Mouse (Mus musculus) neural tube, embryonic 11.5 days (tissue): ENCODE results near the gene Mri1. TPM values are rescaled to one million over a fixed set of nuclear protein-coding genes. Genes with fewer than 3 reads are reported as not detected.
"Not testable (repeated sequence)": the region's sequence is repeated elsewhere in the genome, so short reads cannot be mapped to it uniquely, and the experiment has no call there.

Source experiments
- ATAC-seq: fragments of 200-750 bp; cut with Nextera tagmentation; 2 replicates; pipeline ENCODE4 v1.8.0; 2017; ENCODE audit warnings: moderate number of reproducible peaks, mild to moderate bottlenecking, moderate TSS enrichment, moderate library complexity; ENCODE audit not compliant: insufficient read depth, low FRiP score, low TSS enrichment
- DNase-seq: peaks from one replicate; pipeline ENCODE4 v3.0.0-alpha.2; 2015; ENCODE audit warnings: low spot score
- H3K27ac ChIP-seq: fragments of 300-500 bp; sonication (generic); 2 replicates; pipeline ENCODE4 v1.5.1; 2014; ENCODE audit warnings: low read depth, mild to moderate bottlenecking, low read length
- H3K27me3 ChIP-seq: fragments of 300-500 bp; sonication (generic); 2 replicates; pipeline ENCODE4 v1.6.1; 2014; ENCODE audit warnings: mild to moderate bottlenecking, low read length, mixed read lengths; ENCODE audit not compliant: control insufficient read depth, insufficient read depth
- H3K36me3 ChIP-seq: fragments of 300-500 bp; sonication (generic); 2 replicates; pipeline ENCODE4 v1.6.1; 2014; ENCODE audit warnings: mild to moderate bottlenecking, low read length, moderate library complexity, mixed read lengths; ENCODE audit not compliant: control insufficient read depth, insufficient read depth
- H3K4me1 ChIP-seq: fragments of 300-500 bp; sonication (generic); 2 replicates; pipeline ENCODE4 v1.6.1; 2014; ENCODE audit warnings: low read length, mixed read lengths; ENCODE audit not compliant: control insufficient read depth, insufficient read depth
- H3K4me2 ChIP-seq: fragments of 300-500 bp; sonication (generic); 2 replicates; pipeline ENCODE4 v1.6.1; 2014; ENCODE audit warnings: low read depth, mild to moderate bottlenecking, moderate library complexity
- H3K4me3 ChIP-seq: fragments of 300-500 bp; sonication (generic); 2 replicates; pipeline ENCODE4 v1.5.1; 2014; ENCODE audit warnings: low read depth, low read length
- H3K9ac ChIP-seq: fragments of 300-500 bp; sonication (generic); 2 replicates; pipeline ENCODE4 v1.6.1; 2014; ENCODE audit warnings: mild to moderate bottlenecking, low read length
- H3K9me3 ChIP-seq: fragments of 300-500 bp; sonication (generic); 2 replicates; pipeline ENCODE4 v1.6.1; 2016; ENCODE audit warnings: low read length; ENCODE audit not compliant: control insufficient read depth
- WGBS: fragments of 180-500 bp; shearing (Covaris S2); extraction: QIAGEN DNeasy Blood & Tissue Kit; methylation state at CpG from one replicate; pipeline ENCODE4 v1.1.7; 2014; 5-methylcytosine and 5-hydroxymethylcytosine counted together
- polyA plus RNA-seq: library from polyadenylated mRNA; unstranded; fragments of >200 nt; fragmentation: Nextera tagmentation; extraction: Ambion mirVana; gene quantifications from 2 replicates; pipeline ENCODE4 v1.2.1, GENCODE M21; 2014

Gene Mri1
- polyA plus RNA-seq: 50.7 and 55.9 TPM in 2 replicates

GRCm38 (mm10) chr8:84256822-84257610 lies at the start of gene Mri1:
TSS of gene Mri1 (minus strand) at chr8:84257326.
- DNase-seq: peak; percentile 94
- Histone ChIP-seq H3K9me3 (no peaks in the 10 kb centered on the region), H3K4me3 (peak within 1 kb of the TSS; percentile 81), H3K4me1 (peaks cover 9% of the 10 kb centered on the region; the same call in 1 of the 2 replicates), H3K27ac (peak within 1 kb of the TSS; percentile 84), H3K27me3 (no peaks in the 10 kb centered on the region), H3K4me2 (peak within 1 kb of the TSS; percentile 98), H3K9ac (peak within 1 kb of the TSS; percentile 79), H3K36me3 (peaks cover 17% of the 10 kb centered on the region)
- ATAC-seq: peak; percentile 90
- under 1% methylated on average over 64 of the region's 64 CpGs for WGBS

DNA sequence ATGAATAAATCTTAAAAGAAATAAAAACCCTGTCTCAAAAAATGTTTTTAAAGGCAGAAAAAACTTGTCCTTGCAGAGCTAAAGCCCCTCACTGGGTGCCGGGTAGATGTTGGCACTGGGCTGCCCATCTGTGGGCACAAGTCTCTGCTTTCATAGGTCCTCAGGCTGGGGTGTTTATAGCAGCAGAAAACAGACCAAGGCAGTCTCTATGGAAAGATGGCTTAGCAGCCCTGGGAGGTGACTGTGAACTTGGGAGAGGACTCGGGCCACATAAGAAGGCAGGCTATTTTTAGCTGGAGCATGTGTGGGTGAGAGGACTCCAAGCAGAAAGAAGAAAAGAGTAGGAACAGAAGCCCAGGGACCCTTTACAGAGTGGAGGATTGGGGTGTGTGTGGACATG lies 46.8 kb upstream of the Mri1 start:
- H3K4me1 ChIP-seq: no peaks in the 10 kb centered on the region
- no peaks in the 10 kb centered on the region for H3K27me3 ChIP-seq
- ATAC-seq (no peak), DNase-seq (no peak)
- no peak overlapping the region for H3K9ac ChIP-seq
- no peak overlapping the region for H3K27ac ChIP-seq
- H3K4me2 ChIP-seq: no peak overlapping the region
- no peaks in the 10 kb centered on the region for H3K36me3 ChIP-seq
- WGBS: 95% methylated on average over 2 of the region's 2 CpGs
- H3K9me3 ChIP-seq: no peaks in the 10 kb centered on the region
- no peak overlapping the region for H3K4me3 ChIP-seq

GRCm38 (mm10) chr8:84297029-84297785 lies 40.1 kb upstream of the Mri1 start:
- WGBS: 76% methylated on average over 5 of the region's 5 CpGs
- H3K27ac ChIP-seq: no peak overlapping the region
- H3K36me3 ChIP-seq: no peaks in the 10 kb centered on the region
- no peaks in the 10 kb centered on the region for H3K27me3 ChIP-seq
- no peak for ATAC-seq
- H3K4me3 ChIP-seq: no peak overlapping the region
- DNase-seq: no peak
- no peaks in the 10 kb centered on the region for H3K4me1 ChIP-seq
- no peak overlapping the region for H3K4me2 ChIP-seq
- no peaks in the 10 kb centered on the region for H3K9me3 ChIP-seq
- no peak overlapping the region for H3K9ac ChIP-seq

DNA sequence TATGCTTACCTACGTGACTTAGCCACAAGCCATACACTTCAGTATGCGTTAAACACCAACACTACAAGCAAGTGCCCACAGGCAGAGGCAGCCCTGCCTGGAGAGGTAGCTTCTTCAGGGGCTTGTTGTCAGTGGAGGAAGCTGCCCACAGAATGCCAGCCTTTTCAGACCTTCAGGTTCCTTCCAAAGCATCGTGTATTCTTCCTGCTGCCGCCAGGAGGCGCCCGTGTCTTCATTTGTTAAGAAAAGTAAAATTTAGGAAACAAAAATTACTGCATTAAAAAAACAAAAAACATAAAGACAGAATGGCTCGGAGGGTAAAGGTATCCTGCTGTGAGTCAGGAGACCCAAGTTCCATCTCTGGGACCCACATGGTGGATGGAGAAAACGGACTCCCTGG lies 34.6 kb upstream of the Mri1 start:
- no peak overlapping the region for H3K27ac ChIP-seq
- no peaks in the 10 kb centered on the region for H3K9me3 ChIP-seq
- WGBS: 25% methylated on average over 8 of the region's 8 CpGs
- no peak overlapping the region for H3K4me2 ChIP-seq
- no peak overlapping the region for H3K9ac ChIP-seq
- ATAC-seq (no peak), DNase-seq (peak; percentile 66)
- H3K27me3 ChIP-seq: no peaks in the 10 kb centered on the region
- H3K4me3 ChIP-seq: no peak overlapping the region
- H3K4me1 ChIP-seq: no peaks in the 10 kb centered on the region
- no peaks in the 10 kb centered on the region for H3K36me3 ChIP-seq

DNA sequence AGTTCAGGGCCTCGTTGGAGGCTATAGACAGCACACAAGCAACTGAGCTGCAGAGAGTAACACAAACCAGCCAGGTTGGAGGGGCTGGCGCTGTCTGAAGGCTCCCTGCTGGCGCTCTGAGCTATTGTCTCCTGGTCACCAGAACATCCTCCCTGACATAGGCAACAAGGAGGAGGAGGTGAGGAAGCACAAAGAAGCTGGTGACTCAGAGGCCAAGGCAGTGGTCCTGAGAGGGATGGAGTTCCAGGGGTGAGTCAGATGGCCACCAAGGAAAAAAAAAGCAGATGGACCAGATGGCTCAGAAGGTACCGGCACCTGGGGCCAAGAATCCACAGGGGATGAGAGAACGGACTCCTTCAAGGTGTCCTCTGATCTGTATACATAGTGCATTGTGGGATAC lies 34.0 kb upstream of the Mri1 start:
- Histone ChIP-seq H3K27me3 (no peaks in the 10 kb centered on the region), H3K4me2 (no peak overlapping the region), H3K36me3 (no peaks in the 10 kb centered on the region), H3K9me3 (no peaks in the 10 kb centered on the region), H3K4me3 (no peak overlapping the region), H3K9ac (no peak overlapping the region), H3K27ac (no peak overlapping the region), H3K4me1 (no peaks in the 10 kb centered on the region)
- 73% methylated on average over 5 of the region's 5 CpGs for WGBS
- ATAC-seq (no peak), DNase-seq (no peak)

GRCm38 (mm10) chr8:84288892-84289291 lies 31.8 kb upstream of the Mri1 start:
- Histone ChIP-seq H3K4me3 (no peak overlapping the region), H3K4me1 (no peaks in the 10 kb centered on the region), H3K9ac (no peak overlapping the region), H3K4me2 (no peak overlapping the region), H3K27me3 (no peaks in the 10 kb centered on the region), H3K36me3 (no peaks in the 10 kb centered on the region), H3K9me3 (no peaks in the 10 kb centered on the region), H3K27ac (no peak overlapping the region)
- DNase-seq (peak; percentile 39), ATAC-seq (no peak)
- 62% methylated on average over 2 of the region's 2 CpGs for WGBS

DNA sequence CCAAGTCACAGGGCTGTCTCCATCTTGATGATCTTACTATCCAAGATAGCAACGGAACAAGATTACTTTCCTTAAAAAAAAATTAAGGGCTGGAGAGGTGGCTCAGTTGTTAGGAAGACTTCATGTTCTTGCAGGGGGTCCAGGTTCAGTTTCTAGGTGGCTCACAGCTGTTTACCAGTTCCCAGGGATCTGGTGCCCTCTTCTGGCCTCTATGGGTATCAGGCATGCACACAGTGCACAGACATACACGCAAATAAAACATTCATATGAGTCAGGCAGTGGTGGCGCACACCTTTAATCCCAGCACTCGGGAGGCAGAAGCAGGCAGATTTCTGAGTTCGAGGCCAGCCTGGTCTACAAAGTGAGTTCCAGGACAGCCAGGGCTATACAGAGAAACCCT lies 28.5 kb upstream of the Mri1 start:
- 59% methylated on average over 5 of the region's 5 CpGs for WGBS
- not testable (repeated sequence) for H3K27me3 ChIP-seq, H3K4me2 ChIP-seq, H3K36me3 ChIP-seq, H3K4me1 ChIP-seq, H3K4me3 ChIP-seq, ATAC-seq, H3K9me3 ChIP-seq, H3K9ac ChIP-seq, H3K27ac ChIP-seq
- peak; percentile 27 for DNase-seq

DNA sequence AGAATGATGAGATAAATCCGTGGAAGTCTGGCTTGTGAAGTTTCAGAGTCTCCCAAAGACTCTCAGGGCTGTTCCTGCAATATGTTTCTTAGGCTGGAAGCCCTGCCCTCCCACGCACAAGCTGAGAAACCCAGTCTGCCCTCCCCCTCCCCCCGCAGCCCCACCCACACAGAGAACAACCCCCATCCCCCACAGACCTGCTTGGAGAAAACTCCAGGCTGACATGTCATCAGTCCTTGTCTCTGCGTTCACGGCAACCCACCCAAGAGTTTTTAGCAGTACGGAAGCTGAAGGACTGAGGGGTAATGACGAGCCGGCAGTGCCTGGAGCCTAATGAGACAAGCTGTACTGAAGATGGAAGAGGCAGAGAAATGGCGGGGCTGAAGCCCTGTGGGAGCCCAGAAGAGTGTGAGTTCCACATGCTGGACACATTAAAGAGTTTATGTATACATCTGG lies 27.5 kb upstream of the Mri1 start:
- H3K9me3 ChIP-seq: no peaks in the 10 kb centered on the region
- no peak overlapping the region for H3K9ac ChIP-seq
- no peaks in the 10 kb centered on the region for H3K27me3 ChIP-seq
- no peaks in the 10 kb centered on the region for H3K4me1 ChIP-seq
- ATAC-seq: no peak
- 32% methylated on average over 9 of the region's 9 CpGs for WGBS
- H3K4me3 ChIP-seq: no peak overlapping the region
- H3K27ac ChIP-seq: no peak overlapping the region
- no peaks in the 10 kb centered on the region for H3K36me3 ChIP-seq
- H3K4me2 ChIP-seq: no peak overlapping the region
- peak; percentile 50 for DNase-seq
